ENCODE assay signal across 46 mouse cellular contexts in the genomic region with DNA sequence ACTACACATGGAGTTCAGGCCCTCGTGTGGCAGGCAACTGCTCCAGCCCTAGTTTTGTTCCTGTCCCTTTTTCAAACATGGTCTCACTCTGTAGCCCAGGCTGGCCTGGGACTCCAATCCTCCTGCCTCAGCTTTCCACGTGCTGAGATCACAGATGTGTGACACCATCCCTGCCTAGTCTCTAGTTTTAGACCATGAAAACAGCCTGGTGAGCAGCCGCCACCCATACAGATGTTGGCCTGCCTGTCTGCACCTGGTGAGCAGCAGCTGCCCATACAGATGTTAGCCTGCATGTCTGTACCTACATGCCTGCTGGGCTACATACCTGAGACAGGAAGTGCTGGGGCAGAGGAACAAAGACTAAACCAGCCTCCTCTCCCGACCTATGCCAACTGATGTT. TPM values are rescaled to one million over a fixed set of nuclear protein-coding genes. Genes with fewer than 3 reads are reported as not detected.
"Had no signal": no experiment of that assay in that cellular context is flagged by ENCODE, and none has a peak within 500 bp of the region (broad histone marks: within the 10 kb centered on the region; RNA-seq: fewer than 3 reads in every experiment).

No protein-coding gene starts in this region.

- H3K27me3 ChIP-seq: heart, embryonic 12.5 days; heart, embryonic 13.5 days; heart, embryonic 15.5 days; hindbrain, embryonic 12.5 days; hindbrain, embryonic 13.5 days; hindbrain, embryonic 15.5 days; intestine, embryonic 15.5 days; kidney, embryonic 15.5 days had no signal

- H3K4me2 ChIP-seq: heart, embryonic 11.5 days; heart, embryonic 12.5 days; heart, embryonic 13.5 days; heart, embryonic 15.5 days; hindbrain, embryonic 12.5 days; hindbrain, embryonic 13.5 days; hindbrain, embryonic 14.5 days; hindbrain, embryonic 15.5 days; intestine, embryonic 15.5 days; kidney, embryonic 15.5 days had no signal

- ATAC-seq: hindbrain, embryonic 16.5 days; hindbrain, postnatal 0 days; inflammation-experienced regulatory T-cells, adult 6 months; intestine, embryonic 15.5 days; intestine, embryonic 16.5 days; intestine, postnatal 0 days had no signal

- H3K4me3 ChIP-seq: heart, embryonic 10.5 days; heart, embryonic 12.5 days; heart, embryonic 13.5 days; heart, embryonic 15.5 days; hindbrain, embryonic 10.5 days; hindbrain, embryonic 12.5 days; hindbrain, embryonic 13.5 days; hindbrain, embryonic 15.5 days; intestine, embryonic 15.5 days; kidney, embryonic 15.5 days; layer of hippocampus, adult 2 months had no signal

- H3K36me3 ChIP-seq: hindbrain, embryonic 15.5 days had no signal

- DNase-seq: heart, postnatal 10 days; heart, postnatal 14 days; heart, postnatal 36 days; heart, postnatal 4 days; kidney, adult 11 months; kidney, adult 18-20 months; kidney, adult 2 months; kidney, adult 8-10 months; kidney, adult 9 months; kidney, postnatal 10 days; kidney, postnatal 14 days; kidney, postnatal 25 days; kidney, postnatal 36 days; kidney, postnatal 4 days; layer of hippocampus, adult 9-11 months; layer of hippocampus, postnatal 36 days had no signal

- H3K9me3 ChIP-seq: heart, embryonic 10.5 days; heart, embryonic 12.5 days; heart, embryonic 13.5 days; heart, embryonic 15.5 days; hindbrain, embryonic 10.5 days; hindbrain, embryonic 12.5 days; hindbrain, embryonic 13.5 days; hindbrain, embryonic 15.5 days; intestine, embryonic 15.5 days; kidney, embryonic 15.5 days had no signal

- H3K9ac ChIP-seq: heart, embryonic 12.5 days; heart, embryonic 13.5 days; heart, embryonic 15.5 days; hindbrain, embryonic 12.5 days; hindbrain, embryonic 13.5 days; hindbrain, embryonic 14.5 days; hindbrain, embryonic 15.5 days; intestine, embryonic 15.5 days; kidney, embryonic 15.5 days had no signal

- H3K27ac ChIP-seq: heart, embryonic 10.5 days; heart, embryonic 13.5 days; heart, embryonic 15.5 days; hindbrain, embryonic 10.5 days; hindbrain, embryonic 12.5 days; hindbrain, embryonic 13.5 days; hindbrain, embryonic 14.5 days; hindbrain, embryonic 15.5 days; hindbrain, postnatal 0 days; intestine, embryonic 15.5 days; kidney, embryonic 15.5 days; kidney, postnatal 0 days; layer of hippocampus, adult 2 months had no signal

RNA-seq across cellular contexts. Expression of a gene that starts 22.9 kb away (rescaled TPM):
- total RNA-seq: heart, postnatal 10 days; heart, postnatal 14 days; heart, postnatal 4 days; hematopoietic stem cell, adult 5-6 weeks; hindbrain, postnatal 0 days; layer of hippocampus, postnatal 10 days; layer of hippocampus, postnatal 14 days; layer of hippocampus, postnatal 36 days; left cerebral cortex, adult 18-20 months had no signal
- polyA plus RNA-seq: heart, embryonic 11.5 days; heart, embryonic 12.5 days; heart, embryonic 13.5 days; heart, embryonic 14.5 days; heart, embryonic 15.5 days; heart, postnatal 0 days; hindbrain, embryonic 10.5 days; hindbrain, embryonic 11.5 days; hindbrain, embryonic 12.5 days; hindbrain, embryonic 13.5 days; hindbrain, embryonic 14.5 days; hindbrain, embryonic 15.5 days; inflammation-experienced regulatory T-cells, adult 6 months; intestine, embryonic 14.5 days; intestine, embryonic 15.5 days; intestine, postnatal 0 days; kidney, adult 2 months; kidney, embryonic 14.5 days; kidney, embryonic 15.5 days; kidney, embryonic 16.5 days; kidney, postnatal 0 days; large intestine, adult 2 months had no signal

RNA-seq across cellular contexts. Expression of a gene that starts 26.6 kb away (rescaled TPM):
- polyA plus RNA-seq: inflammation-experienced regulatory T-cells, adult 6 months had no signal
